Mouse (Mus musculus) intestine, embryonic 15.5 days (tissue): ENCODE results near the gene Rnf17. TPM values are rescaled to one million over a fixed set of nuclear protein-coding genes. Genes with fewer than 3 reads are reported as not detected.

ENCODE experiments used
- ATAC-seq: fragments of 200-750 bp; cut with Nextera tagmentation; 2 replicates; pipeline ENCODE4 v1.8.0; 2017; ENCODE audit warnings: moderate TSS enrichment, moderate library complexity
- H3K27ac ChIP-seq: fragments of 300-500 bp; sonication (generic); 2 replicates; pipeline ENCODE4 v1.5.1; 2015; ENCODE audit warnings: mild to moderate bottlenecking, inconsistent platforms
- H3K27me3 ChIP-seq: fragments of 300-500 bp; sonication (generic); replicated peaks from 2 replicates; pipeline ENCODE4 v1.6.1; 2015; ENCODE audit warnings: inconsistent platforms
- H3K36me3 ChIP-seq: fragments of 300-500 bp; sonication (generic); 2 replicates; pipeline ENCODE4 v1.6.1; 2015; ENCODE audit warnings: inconsistent platforms
- H3K4me1 ChIP-seq: fragments of 300-500 bp; sonication (generic); replicated peaks from 2 replicates; pipeline ENCODE4 v1.6.1; 2015; ENCODE audit warnings: inconsistent platforms
- H3K4me2 ChIP-seq: fragments of 300-500 bp; sonication (generic); replicated peaks from 2 replicates; pipeline ENCODE4 v1.6.1; 2015; ENCODE audit warnings: mild to moderate bottlenecking, inconsistent platforms
- H3K4me3 ChIP-seq: fragments of 300-500 bp; sonication (generic); replicated peaks from 2 replicates; pipeline ENCODE4 v1.5.1; 2015; ENCODE audit warnings: inconsistent platforms
- H3K9ac ChIP-seq: fragments of 300-500 bp; sonication (generic); 2 replicates; pipeline ENCODE4 v1.6.1; 2015; ENCODE audit warnings: inconsistent platforms
- H3K9me3 ChIP-seq: fragments of 300-500 bp; sonication (generic); 2 replicates; pipeline ENCODE4 v1.6.1; 2016; ENCODE audit warnings: inconsistent platforms
- WGBS: fragments of 180-500 bp; shearing (Covaris S2); methylation state at CpG from one replicate; pipeline ENCODE4 v1.1.7; 2015; 5-methylcytosine and 5-hydroxymethylcytosine counted together
- polyA plus RNA-seq: library from polyadenylated mRNA; unstranded; fragments of >200 nt; fragmentation: Nextera tagmentation; extraction: Ambion mirVana; gene quantifications from 2 replicates; pipeline ENCODE4 v1.2.1, GENCODE M21; 2015

Rnf17 gene
- polyA plus RNA-seq, 1 experiment from 2014 or later: 1.7 TPM

DNA sequence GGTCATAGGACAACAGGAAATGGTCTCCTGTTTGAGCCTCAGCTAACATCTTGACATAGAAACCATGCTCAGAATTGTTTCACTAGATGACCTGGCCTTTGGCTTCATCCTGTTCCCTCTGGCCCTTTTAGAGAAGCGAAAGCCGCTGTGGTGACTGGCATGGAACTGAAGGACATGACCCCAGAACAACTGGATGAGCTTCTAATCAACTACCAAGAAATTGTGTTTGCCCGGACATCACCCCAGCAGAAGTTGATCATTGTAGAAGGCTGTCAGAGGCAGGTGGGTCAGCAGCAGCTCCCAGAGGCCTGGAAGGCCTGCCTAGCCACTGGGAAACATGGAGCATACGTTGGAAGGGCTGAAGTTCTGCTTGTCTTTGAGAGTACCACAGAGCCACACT is 20.0 kb upstream of the Rnf17 start:
- no peak overlapping the region for H3K27ac ChIP-seq
- no peak for ATAC-seq
- no peak overlapping the region for H3K9ac ChIP-seq
- no peaks in the 10 kb centered on the region for H3K36me3 ChIP-seq
- H3K4me2 ChIP-seq: no peak overlapping the region
- no peak overlapping the region for H3K4me3 ChIP-seq
- 84% methylated on average over 4 of the region's 4 CpGs for WGBS
- no peaks in the 10 kb centered on the region for H3K27me3 ChIP-seq
- no peaks in the 10 kb centered on the region for H3K9me3 ChIP-seq
- H3K4me1 ChIP-seq: no peaks in the 10 kb centered on the region

DNA sequence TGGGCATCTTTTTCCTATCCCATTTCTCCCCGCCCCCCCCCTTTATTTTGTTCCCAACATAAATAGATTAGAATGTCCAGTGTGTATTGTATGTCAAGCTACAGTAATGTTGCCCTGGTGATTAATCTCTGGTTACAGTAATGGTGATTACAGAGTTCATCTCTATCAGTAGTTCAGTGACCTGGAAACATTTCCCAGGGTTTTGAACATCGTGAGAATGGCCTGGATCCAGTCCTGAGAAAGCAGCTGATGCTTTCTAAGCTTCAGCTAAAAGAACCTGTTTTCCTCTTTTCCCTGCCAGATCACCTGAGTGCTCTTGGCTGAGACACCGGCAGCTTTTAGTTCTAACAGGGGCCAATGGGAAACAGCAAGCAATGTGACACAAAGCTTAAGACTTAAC is 12.1 kb upstream of the Rnf17 start:
- no peaks in the 10 kb centered on the region for H3K9me3 ChIP-seq
- no peak overlapping the region for H3K27ac ChIP-seq
- H3K4me3 ChIP-seq: no peak overlapping the region
- no peaks in the 10 kb centered on the region for H3K36me3 ChIP-seq
- 77% methylated on average over 3 of the region's 3 CpGs for WGBS
- H3K4me1 ChIP-seq: no peaks in the 10 kb centered on the region
- H3K27me3 ChIP-seq: no peaks in the 10 kb centered on the region
- H3K9ac ChIP-seq: no peak overlapping the region
- no peak overlapping the region for H3K4me2 ChIP-seq
- ATAC-seq: no peak

DNA sequence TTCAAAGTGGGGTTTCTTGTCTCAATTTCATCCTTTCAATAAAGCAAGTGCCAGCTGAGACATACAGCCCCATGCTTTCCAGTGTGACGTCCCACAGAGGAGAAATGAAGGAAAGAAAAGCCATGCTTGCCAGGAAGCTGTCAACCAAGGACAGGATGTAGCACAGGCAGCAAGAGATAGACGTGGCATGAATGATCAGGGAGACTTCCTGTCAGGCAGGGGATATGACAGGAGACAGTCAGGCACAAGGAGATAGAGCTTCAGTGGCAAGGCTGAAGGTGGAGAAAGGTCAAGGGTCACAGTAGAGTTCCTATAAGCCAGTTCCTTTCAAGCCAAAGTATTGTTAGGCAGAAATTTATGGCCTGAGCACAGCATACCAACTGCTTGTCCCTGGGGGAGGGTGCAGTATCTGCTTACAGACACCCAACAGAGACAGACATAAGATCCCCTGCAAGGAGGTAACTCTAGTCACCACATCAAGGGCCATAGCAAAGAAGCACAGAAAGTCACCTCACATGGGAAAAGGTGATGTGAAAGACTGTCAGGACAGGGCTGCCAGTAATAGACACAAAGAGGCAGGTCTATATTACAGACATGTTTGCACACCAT is 8.6 kb upstream of the Rnf17 start:
- ATAC-seq: no peak
- Histone ChIP-seq H3K9me3 (no peaks in the 10 kb centered on the region), H3K27ac (no peak overlapping the region), H3K4me3 (no peak overlapping the region), H3K27me3 (no peaks in the 10 kb centered on the region), H3K4me2 (no peak overlapping the region), H3K36me3 (no peaks in the 10 kb centered on the region), H3K4me1 (no peaks in the 10 kb centered on the region), H3K9ac (no peak overlapping the region)
- 20% methylated on average over 2 of the region's 2 CpGs for WGBS

DNA sequence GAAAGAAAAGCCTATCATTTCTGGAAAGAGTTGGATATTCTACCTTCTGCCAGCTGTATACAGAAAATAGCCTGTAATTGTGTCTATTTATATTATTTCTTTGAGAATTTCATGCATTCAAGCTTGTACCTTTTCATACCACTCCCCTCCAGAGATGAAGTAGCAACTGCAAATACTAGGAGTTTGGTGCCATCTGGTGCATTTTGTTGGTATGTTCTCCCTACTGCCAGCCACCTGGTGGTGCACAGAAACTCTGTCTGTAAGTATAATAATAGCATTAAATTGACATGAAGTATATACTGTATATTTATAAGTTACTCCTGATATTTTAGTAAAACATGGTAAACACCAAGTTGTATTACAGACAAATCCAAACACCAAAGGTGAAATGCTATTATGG is 4.4 kb upstream of the Rnf17 start:
- Histone ChIP-seq H3K4me2 (no peak overlapping the region), H3K9ac (no peak overlapping the region), H3K4me3 (no peak overlapping the region), H3K27me3 (no peaks in the 10 kb centered on the region), H3K36me3 (no peaks in the 10 kb centered on the region), H3K4me1 (no peaks in the 10 kb centered on the region), H3K9me3 (no peaks in the 10 kb centered on the region), H3K27ac (no peak overlapping the region)
- ATAC-seq: no peak

DNA sequence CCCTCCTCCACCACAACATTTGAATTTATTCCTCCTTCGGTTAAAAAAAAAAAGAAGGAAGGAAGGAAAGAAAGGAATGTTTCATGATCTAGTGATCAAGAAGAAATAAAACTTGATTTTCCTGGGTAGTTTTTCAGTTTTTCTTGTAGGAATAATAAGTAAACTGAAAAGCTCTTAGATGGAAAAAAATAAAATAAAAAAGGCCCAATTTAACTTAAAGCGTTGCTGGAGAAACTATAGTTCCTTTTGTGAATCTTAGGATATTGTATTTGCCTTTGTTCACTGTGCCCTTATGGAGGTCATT is 643 bp downstream of the Rnf17 start:
- H3K4me2 ChIP-seq: no peak overlapping the region
- no peaks in the 10 kb centered on the region for H3K36me3 ChIP-seq
- no peak overlapping the region for H3K27ac ChIP-seq
- H3K4me1 ChIP-seq: no peaks in the 10 kb centered on the region
- H3K27me3 ChIP-seq: no peaks in the 10 kb centered on the region
- no peak overlapping the region for H3K9ac ChIP-seq
- H3K9me3 ChIP-seq: no peaks in the 10 kb centered on the region
- no peak for ATAC-seq
- no peak overlapping the region for H3K4me3 ChIP-seq
- 94% methylated on average over 2 of the region's 2 CpGs for WGBS

DNA sequence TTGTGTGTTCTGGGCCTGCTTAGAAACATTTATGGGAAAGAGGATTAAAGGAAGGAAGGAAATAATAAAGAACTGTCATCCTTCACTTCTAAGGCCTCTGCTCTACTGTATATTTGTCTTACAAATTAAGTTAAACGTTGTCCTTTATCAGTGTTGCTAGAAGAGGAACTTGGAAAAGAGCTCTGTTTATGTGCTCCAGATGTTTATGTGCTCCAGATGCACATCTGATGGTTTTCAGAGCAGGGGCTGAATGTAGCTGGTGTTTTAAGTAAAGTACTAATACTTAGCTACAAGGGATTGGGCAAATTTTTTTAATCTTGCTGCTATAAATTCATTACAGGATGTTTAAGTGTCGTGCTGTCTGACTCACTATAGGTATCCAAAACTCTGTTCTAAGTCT is 59.7 kb downstream of the Rnf17 start:
- Histone ChIP-seq H3K4me3 (no peak overlapping the region), H3K4me1 (no peaks in the 10 kb centered on the region), H3K27ac (no peak overlapping the region), H3K4me2 (no peak overlapping the region), H3K9ac (no peak overlapping the region), H3K9me3 (no peaks in the 10 kb centered on the region), H3K36me3 (no peaks in the 10 kb centered on the region), H3K27me3 (no peaks in the 10 kb centered on the region)
- ATAC-seq: no peak
- WGBS: 39% methylated on average over 2 of the region's 2 CpGs

DNA sequence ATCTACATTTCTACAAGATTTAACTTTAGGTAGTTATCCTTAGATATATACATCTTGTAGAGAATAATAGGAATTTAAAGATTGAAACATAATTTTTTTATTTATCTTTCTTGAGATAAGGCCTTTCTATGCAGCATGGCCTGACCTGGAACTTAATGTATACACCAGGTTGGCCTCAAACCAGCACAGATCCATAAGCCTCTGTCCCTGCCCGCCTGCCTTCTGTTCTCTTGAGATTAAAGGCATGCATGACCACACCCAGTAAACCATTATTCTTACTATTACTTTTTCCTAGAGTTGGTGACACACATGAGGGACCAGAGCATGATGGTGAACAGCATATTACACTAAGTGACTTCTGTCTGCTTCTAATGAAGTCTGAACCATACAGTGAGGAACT is 60.3 kb downstream of the Rnf17 start:
- 61% methylated on average over 1 of the region's 1 CpGs for WGBS
- ATAC-seq: no peak
- no peak overlapping the region for H3K27ac ChIP-seq

DNA sequence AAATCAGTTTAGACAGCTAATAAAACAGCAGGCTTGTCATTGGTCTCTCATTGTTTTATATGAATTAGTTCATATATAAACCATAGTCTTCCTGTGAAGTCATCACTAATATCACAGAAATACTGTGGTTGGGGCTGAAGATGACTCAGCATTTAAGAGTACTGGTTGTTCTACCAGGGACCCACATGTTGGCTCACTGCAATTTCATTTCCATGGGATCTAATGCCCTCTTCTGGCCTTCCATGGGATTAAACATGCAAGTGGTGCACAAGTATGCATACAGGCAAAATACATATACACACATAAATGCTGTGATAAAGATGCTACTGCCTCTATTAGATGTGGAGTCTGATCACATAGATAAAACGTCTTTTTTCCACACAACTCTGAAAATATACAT is 65.8 kb downstream of the Rnf17 start:
- Histone ChIP-seq H3K4me3 (no peak overlapping the region), H3K27ac (no peak overlapping the region), H3K36me3 (no peaks in the 10 kb centered on the region), H3K9me3 (no peaks in the 10 kb centered on the region), H3K4me1 (no peaks in the 10 kb centered on the region), H3K4me2 (no peak overlapping the region), H3K27me3 (no peaks in the 10 kb centered on the region; the same call in 1 of the 2 replicates), H3K9ac (no peak overlapping the region)
- WGBS: 54% methylated on average over 1 of the region's 1 CpGs
- no peak for ATAC-seq

More for the DNA sequence above, 60.3 kb downstream of the Rnf17 start:
- Histone ChIP-seq H3K4me2 (no peak overlapping the region), H3K9ac (no peak overlapping the region), H3K4me3 (no peak overlapping the region), H3K9me3 (no peaks in the 10 kb centered on the region), H3K27me3 (no peaks in the 10 kb centered on the region), H3K36me3 (no peaks in the 10 kb centered on the region), H3K4me1 (no peaks in the 10 kb centered on the region)

DNA sequence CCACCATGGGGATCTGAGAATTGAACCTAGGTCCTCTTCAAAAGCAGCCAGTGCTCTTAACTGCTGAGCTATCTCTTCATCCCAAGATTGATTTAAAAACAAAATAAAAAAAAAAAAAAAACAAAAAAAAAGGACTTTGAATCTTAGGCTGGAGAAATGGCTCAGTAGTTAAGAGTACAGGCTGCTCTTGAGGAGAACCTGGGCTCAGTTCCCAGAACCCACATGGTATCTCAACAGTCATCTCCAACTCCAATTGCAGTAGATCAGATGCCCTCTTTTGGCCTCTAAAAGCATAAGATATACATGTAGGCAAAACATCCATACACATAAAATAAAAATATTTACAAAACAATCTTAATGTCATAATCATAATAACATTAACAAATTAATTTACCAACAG is 87.4 kb downstream of the Rnf17 start:
- H3K36me3 ChIP-seq: no peaks in the 10 kb centered on the region
- H3K9ac ChIP-seq: no peak overlapping the region
- no peaks in the 10 kb centered on the region for H3K9me3 ChIP-seq
- no peak overlapping the region for H3K4me3 ChIP-seq
- H3K27me3 ChIP-seq: no peaks in the 10 kb centered on the region
- ATAC-seq: no peak
- no peak overlapping the region for H3K27ac ChIP-seq
- no peak overlapping the region for H3K4me2 ChIP-seq
- H3K4me1 ChIP-seq: no peaks in the 10 kb centered on the region

DNA sequence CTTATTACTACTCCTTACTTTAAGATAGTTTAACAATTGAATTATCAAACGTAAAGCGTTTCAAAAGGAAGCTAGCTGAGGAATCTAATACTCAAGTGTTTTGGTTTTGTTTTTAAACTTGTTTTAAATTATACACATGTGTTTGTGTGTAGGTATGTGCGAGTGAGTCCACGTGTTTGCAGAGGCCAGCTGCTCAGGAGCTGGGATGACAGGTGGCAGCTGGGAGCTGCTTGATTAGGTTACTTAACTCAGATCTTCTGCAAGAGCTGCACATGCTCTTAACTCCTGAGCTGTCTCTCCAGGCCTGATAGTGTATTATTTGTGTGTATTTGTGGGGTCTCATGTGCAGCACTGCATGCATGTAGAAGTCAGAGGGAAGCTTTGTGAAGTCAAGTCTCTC is 100.0 kb downstream of the Rnf17 start:
- no peak overlapping the region for H3K4me3 ChIP-seq
- WGBS: 54% methylated on average over 4 of the region's 4 CpGs

DNA sequence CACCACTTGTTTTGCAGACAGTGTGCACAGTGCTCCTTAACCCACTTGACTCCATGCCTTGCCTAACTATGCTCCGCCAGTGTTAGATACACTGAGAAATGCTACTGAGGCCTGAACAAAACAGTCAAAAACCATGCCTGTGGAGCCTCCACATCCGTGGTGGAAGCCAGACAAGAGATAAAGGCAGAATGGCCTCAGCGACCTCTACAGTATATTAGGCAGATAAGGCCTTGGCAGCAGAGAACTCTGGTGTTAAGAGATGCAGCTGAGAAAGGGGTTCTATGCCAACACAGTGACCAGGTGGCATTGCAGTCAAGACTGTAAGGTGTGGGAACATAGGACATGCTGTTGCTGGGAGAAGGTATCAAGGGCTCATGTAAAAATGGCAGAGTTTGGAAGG is 104.4 kb downstream of the Rnf17 start:
- no peak for ATAC-seq
- H3K9ac ChIP-seq: no peak overlapping the region
- H3K4me1 ChIP-seq: no peaks in the 10 kb centered on the region
- no peaks in the 10 kb centered on the region for H3K27me3 ChIP-seq
- no peaks in the 10 kb centered on the region for H3K36me3 ChIP-seq
- no peak overlapping the region for H3K4me2 ChIP-seq
- no peak overlapping the region for H3K27ac ChIP-seq
- 70% methylated on average over 3 of the region's 3 CpGs for WGBS
- no peaks in the 10 kb centered on the region for H3K9me3 ChIP-seq
- H3K4me3 ChIP-seq: no peak overlapping the region

More for the DNA sequence above, 100.0 kb downstream of the Rnf17 start:
- no peak for ATAC-seq
- Histone ChIP-seq H3K27me3 (no peaks in the 10 kb centered on the region), H3K36me3 (no peaks in the 10 kb centered on the region), H3K9me3 (no peaks in the 10 kb centered on the region), H3K27ac (no peak overlapping the region), H3K9ac (no peak overlapping the region), H3K4me1 (no peaks in the 10 kb centered on the region), H3K4me2 (no peak overlapping the region)

DNA sequence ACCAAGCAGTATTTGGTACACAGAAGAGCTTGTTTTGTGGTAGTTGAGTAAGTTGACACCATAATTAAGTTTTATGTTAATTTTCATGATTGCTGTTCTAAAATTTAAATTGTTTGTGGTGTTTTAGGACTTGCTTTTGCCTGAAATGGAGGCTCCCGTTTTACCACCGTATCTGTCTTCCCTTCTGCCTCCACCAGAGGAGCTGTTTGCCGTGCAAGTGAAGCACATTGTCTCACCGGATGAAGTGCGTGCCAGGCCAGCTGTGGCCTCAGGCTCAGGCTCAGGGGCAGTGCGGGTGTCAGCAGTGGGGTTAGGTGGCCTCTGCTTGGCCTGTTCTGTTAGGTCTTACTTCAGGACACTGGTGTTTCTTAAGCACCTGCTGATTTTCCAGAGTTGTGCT is 109.7 kb downstream of the Rnf17 start:
- Histone ChIP-seq H3K36me3 (no peaks in the 10 kb centered on the region), H3K4me1 (no peaks in the 10 kb centered on the region), H3K9ac (no peak overlapping the region), H3K4me2 (no peak overlapping the region), H3K27ac (no peak overlapping the region), H3K9me3 (no peaks in the 10 kb centered on the region), H3K4me3 (no peak overlapping the region), H3K27me3 (no peaks in the 10 kb centered on the region)
- ATAC-seq: no peak
- WGBS: 23% methylated on average over 6 of the region's 6 CpGs

DNA sequence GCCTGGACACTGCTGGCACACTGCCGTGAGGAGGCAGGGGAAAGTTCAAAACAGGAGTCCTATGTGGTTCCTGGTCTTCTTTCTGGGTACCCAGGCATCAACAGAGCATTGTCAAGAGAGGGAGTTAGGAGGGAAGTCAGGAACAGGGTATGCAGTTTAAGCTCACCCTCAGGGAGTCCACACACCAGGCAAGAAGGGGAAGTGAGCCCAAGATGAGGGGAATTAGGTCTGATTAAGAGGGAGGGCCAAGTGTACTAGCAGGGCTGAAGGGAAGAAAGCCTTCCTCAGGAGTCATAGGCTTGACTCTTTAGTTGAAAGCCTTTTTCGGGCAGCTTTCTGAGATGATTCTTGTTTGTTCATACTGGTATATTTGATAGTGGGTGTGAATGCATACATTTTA is 112.4 kb downstream of the Rnf17 start:
- no peak overlapping the region for H3K27ac ChIP-seq
- H3K9ac ChIP-seq: no peak overlapping the region
- no peaks in the 10 kb centered on the region for H3K9me3 ChIP-seq
- H3K4me3 ChIP-seq: no peak overlapping the region
- no peaks in the 10 kb centered on the region for H3K4me1 ChIP-seq
- ATAC-seq: no peak
- 84% methylated on average over 2 of the region's 2 CpGs for WGBS
- no peaks in the 10 kb centered on the region for H3K27me3 ChIP-seq
- no peak overlapping the region for H3K4me2 ChIP-seq
- no peaks in the 10 kb centered on the region for H3K36me3 ChIP-seq

DNA sequence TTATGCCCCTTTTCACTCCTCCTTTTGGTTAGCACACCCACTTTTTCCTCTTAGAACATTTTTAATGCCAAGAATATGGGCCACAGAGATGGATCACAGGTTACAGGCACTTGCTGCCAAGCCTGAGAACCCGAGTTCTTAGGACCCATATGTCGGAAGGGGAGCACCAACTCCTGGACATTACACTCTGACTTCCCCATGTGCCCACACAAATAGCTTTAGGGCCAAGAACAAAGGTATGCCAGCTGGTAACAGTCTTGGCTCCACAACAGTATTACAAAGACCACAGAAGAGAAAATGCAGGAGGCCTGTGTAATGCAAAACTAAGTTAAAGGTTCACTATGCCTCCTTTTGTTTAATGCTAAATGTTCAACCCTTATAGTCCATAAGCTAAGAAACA is 128.4 kb downstream of the Rnf17 start:
- no peaks in the 10 kb centered on the region for H3K9me3 ChIP-seq
- no peaks in the 10 kb centered on the region for H3K4me1 ChIP-seq
- H3K36me3 ChIP-seq: 0 out of 2 replicates have a peak, but pooled peaks cover 5% of the 10 kb centered on the region
- H3K4me2 ChIP-seq: no peak overlapping the region
- 86% methylated on average over 2 of the region's 2 CpGs for WGBS
- no peak for ATAC-seq
- H3K27ac ChIP-seq: no peak overlapping the region
- no peak overlapping the region for H3K9ac ChIP-seq
- H3K4me3 ChIP-seq: no peak overlapping the region
- no peaks in the 10 kb centered on the region for H3K27me3 ChIP-seq
